Comparison of ENCODE assay signal across 13 mouse cellular contexts in the genomic region with DNA sequence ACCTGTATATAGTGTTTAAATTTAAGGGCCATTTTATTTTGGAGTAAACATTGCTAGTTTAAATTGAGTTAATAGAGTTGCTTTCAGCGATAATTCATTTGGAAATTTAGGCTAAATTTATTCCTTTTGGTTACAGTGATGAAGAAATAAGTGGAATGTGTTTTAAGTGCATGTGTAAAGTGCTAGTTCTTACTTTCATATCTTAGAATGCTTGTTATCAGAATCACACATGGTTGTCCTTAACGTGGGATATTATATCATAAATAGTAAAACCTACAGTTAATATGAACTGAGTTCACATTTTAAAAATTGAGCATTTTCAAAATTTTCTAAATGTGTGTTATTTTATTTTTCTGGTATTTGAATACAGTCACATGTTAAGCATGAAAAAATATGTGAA. TPM values are rescaled to one million over a fixed set of nuclear protein-coding genes. Genes with fewer than 3 reads are reported as not detected.
DNase-seq lines count a peak whose midpoint lies in the region; ATAC-seq lines count a peak whose summit lies in the region.
"Had no signal": no experiment of that assay in that cellular context is flagged by ENCODE, and none has a peak within 500 bp of the region (broad histone marks: within the 10 kb centered on the region; RNA-seq: fewer than 3 reads in every experiment).

No protein-coding gene starts in this region.

- no peak overlapping the region for H3K4me2 ChIP-seq in forebrain, embryonic 11.5 days (ENCODE audit: low read depth, low read length, severe bottlenecking)
- peak overlapping the region; percentile 4; the same call in 1 of the 2 replicates for H3K4me2 ChIP-seq in liver, embryonic 11.5 days
- H3K4me2 ChIP-seq in limb, embryonic 12.5 days, result peak overlapping the region; percentile 54
- peak overlapping the region; percentile 52; the same call in 1 of the 2 replicates for H3K4me2 ChIP-seq in neural tube, embryonic 14.5 days (ENCODE audit: low read depth, low read length)

- no peak for DNase-seq in forebrain, embryonic 10.5 days (ENCODE audit: extremely low spot score, low spot score)
- no peak for DNase-seq in forebrain, embryonic 11.5 days (ENCODE audit: low spot score)
- no peak for DNase-seq in liver, embryonic 11.5 days (ENCODE audit: low spot score)
- no peak for DNase-seq in liver
- DNase-seq in layer of hippocampus, postnatal 25 days (ENCODE audit: extremely low spot score in 1 of 2, low spot score in 1 of 2), result no peak
- no peak for DNase-seq in kidney, postnatal 36 days
- DNase-seq: kidney, adult 8-10 months had no signal

- no peak overlapping the region for H3K9ac ChIP-seq in forebrain, embryonic 11.5 days (ENCODE audit: low read length)
- no peak overlapping the region for H3K9ac ChIP-seq in liver, embryonic 11.5 days (ENCODE audit: low read depth, low read length)
- H3K9ac ChIP-seq in limb, embryonic 12.5 days (replicated peaks), result no peak overlapping the region
- H3K9ac ChIP-seq in neural tube, embryonic 14.5 days (replicated peaks; ENCODE audit: low read depth, low read length), result no peak overlapping the region

- H3K27me3 ChIP-seq in forebrain, embryonic 10.5 days (ENCODE audit: poor library complexity, severe bottlenecking), result no peaks in the 10 kb centered on the region
- H3K27me3 ChIP-seq in forebrain, embryonic 11.5 days (ENCODE audit: control insufficient read depth, insufficient read depth, low read length), result no peaks in the 10 kb centered on the region
- H3K27me3 ChIP-seq in liver, embryonic 11.5 days (replicated peaks; ENCODE audit: control insufficient read depth, insufficient read depth, low read length), result no peaks in the 10 kb centered on the region
- no peaks in the 10 kb centered on the region for H3K27me3 ChIP-seq in limb, embryonic 12.5 days
- H3K27me3 ChIP-seq in neural tube, embryonic 14.5 days (ENCODE audit: control insufficient read depth, insufficient read depth, low read length), result no peaks in the 10 kb centered on the region
- H3K27me3 ChIP-seq: Patski had no signal

- 78% methylated on average over 2 of the region's 2 CpGs for WGBS in forebrain, embryonic 10.5 days
- WGBS in forebrain, embryonic 11.5 days, result 81% methylated on average over 2 of the region's 2 CpGs
- 55% methylated on average over 2 of the region's 2 CpGs for WGBS in liver, embryonic 11.5 days
- 83% methylated on average over 2 of the region's 2 CpGs for WGBS in limb, embryonic 12.5 days
- 74% methylated on average over 2 of the region's 2 CpGs for WGBS in neural tube, embryonic 14.5 days

- H3K9me3 ChIP-seq in forebrain, embryonic 10.5 days, result no peaks in the 10 kb centered on the region
- H3K9me3 ChIP-seq in forebrain, embryonic 11.5 days (ENCODE audit: control insufficient read depth, low read length), result no peaks in the 10 kb centered on the region
- no peaks in the 10 kb centered on the region for H3K9me3 ChIP-seq in liver, embryonic 11.5 days (ENCODE audit: control insufficient read depth, low read length)
- H3K9me3 ChIP-seq in limb, embryonic 12.5 days, result no peaks in the 10 kb centered on the region
- no peaks in the 10 kb centered on the region for H3K9me3 ChIP-seq in neural tube, embryonic 14.5 days (ENCODE audit: control insufficient read depth, low read length)

- H3K27ac ChIP-seq in forebrain, embryonic 10.5 days, result no peak overlapping the region
- H3K27ac ChIP-seq in forebrain, embryonic 11.5 days (ENCODE audit: low read depth, low read length), result no peak overlapping the region
- H3K27ac ChIP-seq in liver, embryonic 11.5 days (ENCODE audit: low read depth, low read length), result no peak overlapping the region
- no peak overlapping the region for H3K27ac ChIP-seq in limb, embryonic 12.5 days
- no peak overlapping the region for H3K27ac ChIP-seq in neural tube, embryonic 14.5 days (ENCODE audit: low read depth, low read length)

- peak overlapping the region; percentile 79 for H3K4me3 ChIP-seq in forebrain, embryonic 10.5 days
- no peak overlapping the region for H3K4me3 ChIP-seq in forebrain, embryonic 11.5 days (ENCODE audit: low read depth, low read length)
- no peak overlapping the region for H3K4me3 ChIP-seq in liver, embryonic 11.5 days (ENCODE audit: low read depth, low read length)
- H3K4me3 ChIP-seq in limb, embryonic 12.5 days (replicated peaks), result 0 out of 2 replicates have a peak overlapping the region, but pooled peaks have one; percentile 4
- H3K4me3 ChIP-seq in neural tube, embryonic 14.5 days (ENCODE audit: low read depth, low read length), result peak overlapping the region; percentile 18; the same call in 1 of the 2 replicates

- peaks cover 6% of the 10 kb centered on the region; the same call in 1 of the 2 replicates for H3K4me1 ChIP-seq in forebrain, embryonic 10.5 days
- no peaks in the 10 kb centered on the region; the same call in 1 of the 2 replicates for H3K4me1 ChIP-seq in forebrain, embryonic 11.5 days (replicated peaks; ENCODE audit: control insufficient read depth, insufficient read depth, low read length)
- H3K4me1 ChIP-seq in liver, embryonic 11.5 days (replicated peaks; ENCODE audit: control insufficient read depth, insufficient read depth, low read length), result no peaks in the 10 kb centered on the region
- H3K4me1 ChIP-seq in limb, embryonic 12.5 days (replicated peaks), result no peaks in the 10 kb centered on the region
- H3K4me1 ChIP-seq in neural tube, embryonic 14.5 days (ENCODE audit: control insufficient read depth, insufficient read depth, low read length), result no peaks in the 10 kb centered on the region

- H3K36me3 ChIP-seq in forebrain, embryonic 10.5 days (replicated peaks), result peaks cover 6% of the 10 kb centered on the region; the same call in 1 of the 2 replicates
- H3K36me3 ChIP-seq in forebrain, embryonic 11.5 days (ENCODE audit: control insufficient read depth, insufficient read depth, low read length), result no peaks in the 10 kb centered on the region
- no peaks in the 10 kb centered on the region for H3K36me3 ChIP-seq in liver, embryonic 11.5 days (ENCODE audit: control insufficient read depth, insufficient read depth, low read length)
- H3K36me3 ChIP-seq in limb, embryonic 12.5 days, result no peaks in the 10 kb centered on the region
- H3K36me3 ChIP-seq in neural tube, embryonic 14.5 days (ENCODE audit: control insufficient read depth, insufficient read depth, low read length), result no peaks in the 10 kb centered on the region

- no peak for ATAC-seq in forebrain, embryonic 11.5 days (replicated peaks; ENCODE audit: low FRiP score)
- ATAC-seq in liver, embryonic 11.5 days (replicated peaks; ENCODE audit: low FRiP score), result no peak
- no peak for ATAC-seq in limb, embryonic 12.5 days (ENCODE audit: insufficient number of reproducible peaks, insufficient read depth, low FRiP score, low TSS enrichment, low read depth)
- no peak for ATAC-seq in neural tube, embryonic 14.5 days (ENCODE audit: low read depth)
- ATAC-seq: Patski had no signal

RNA-seq across cellular contexts. Expression of a gene that starts 2.7 kb away (rescaled TPM):
- polyA plus RNA-seq in forebrain, embryonic 10.5 days (2016; fragmentation: Nextera tagmentation; extraction: Ambion mirVana), result 27.0 and 29.0 TPM in 2 replicates
- 33.6 and 36.2 TPM in 2 replicates for polyA plus RNA-seq in forebrain, embryonic 11.5 days (2014; fragmentation: Nextera tagmentation; extraction: Ambion mirVana)
- 22.8 and 25.5 TPM in 2 replicates for polyA plus RNA-seq in liver, embryonic 11.5 days (2014; fragmentation: Nextera tagmentation; extraction: Ambion mirVana)
- polyA plus RNA-seq in limb, embryonic 12.5 days (2016; fragmentation: Nextera tagmentation; extraction: Ambion mirVana), result 30.0 and 31.2 TPM in 2 replicates
- polyA plus RNA-seq in neural tube, embryonic 14.5 days (2014; fragmentation: Nextera tagmentation; extraction: Ambion mirVana), result 25.8 and 32.2 TPM in 2 replicates
- 10 to 100 TPM; 41.4 to 47.9 TPM for total RNA-seq in layer of hippocampus, postnatal 25 days (2021)

RNA-seq across cellular contexts. Expression of a gene that starts 19.5 kb away (rescaled TPM):
- not detected in 2 replicates for polyA plus RNA-seq in forebrain, embryonic 10.5 days (2016; fragmentation: Nextera tagmentation; extraction: Ambion mirVana)
- not detected in 2 replicates for polyA plus RNA-seq in forebrain, embryonic 11.5 days (2014; fragmentation: Nextera tagmentation; extraction: Ambion mirVana)
- polyA plus RNA-seq in liver, embryonic 11.5 days (2014; fragmentation: Nextera tagmentation; extraction: Ambion mirVana), result not detected in 2 replicates
- not detected in 2 replicates for polyA plus RNA-seq in limb, embryonic 12.5 days (2016; fragmentation: Nextera tagmentation; extraction: Ambion mirVana)
- polyA plus RNA-seq in neural tube, embryonic 14.5 days (2014; fragmentation: Nextera tagmentation; extraction: Ambion mirVana), result not detected in 2 replicates
- total RNA-seq in layer of hippocampus, postnatal 25 days (2021), result not detected
- total RNA-seq: common myeloid progenitor, adult 5-6 weeks; gastrocnemius, adult 18-20 months had no signal
- polyA plus RNA-seq: liver, embryonic 16.5 days; Patski had no signal

Comparison
In these comparisons a context has a peak if more than half of its experiments do, and no peak if none do; other contexts are left out.
1. H3K4me3 ChIP-seq: peak in forebrain, embryonic 10.5 days (single experiment), limb, embryonic 12.5 days (single experiment) and neural tube, embryonic 14.5 days (single experiment); none in forebrain, embryonic 11.5 days (single experiment) and liver, embryonic 11.5 days (single experiment).